Mouse (Mus musculus): ENCODE data around the gene Mmp13. TPM values are rescaled to one million over a fixed set of nuclear protein-coding genes. Genes with fewer than 3 reads are reported as not detected.

Gene Mmp13
- polyA plus RNA-seq, 1 experiment from 2014 or later, result not detected

DNA sequence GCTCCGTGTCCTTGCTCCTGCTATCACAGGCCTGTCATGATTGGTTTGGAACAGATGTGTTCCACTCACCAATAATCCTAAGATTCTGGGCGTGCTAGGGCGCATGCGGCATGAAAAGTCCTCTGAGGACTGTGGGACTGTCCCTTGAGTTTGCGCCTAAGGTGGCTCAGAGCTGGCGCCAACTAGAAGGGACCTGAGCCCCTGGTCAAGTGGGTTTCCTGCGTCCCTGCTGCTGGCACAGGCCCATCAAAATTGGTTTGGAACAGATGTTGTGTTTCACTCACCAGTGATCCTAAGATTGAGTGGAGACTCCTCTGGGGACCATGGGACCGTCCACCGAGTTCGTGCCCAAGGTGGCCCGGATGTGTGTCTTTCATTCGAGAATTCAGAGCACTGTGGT is 17.6 kb downstream of the Mmp13 start:
- H3K9ac ChIP-seq (ENCODE audit: low read length), result no peak overlapping the region
- H3K36me3 ChIP-seq (ENCODE audit: control insufficient read depth, insufficient read depth, low read length), result no peaks in the 10 kb centered on the region
- H3K4me3 ChIP-seq (ENCODE audit: low read depth, low read length), result no peak overlapping the region
- WGBS, result 91% methylated on average over 12 of the region's 12 CpGs
- no peaks in the 10 kb centered on the region for H3K9me3 ChIP-seq (ENCODE audit: control insufficient read depth, low read length)
- no peak overlapping the region for H3K4me2 ChIP-seq (ENCODE audit: low read depth)
- no peaks in the 10 kb centered on the region for H3K27me3 ChIP-seq (ENCODE audit: control insufficient read depth, insufficient read depth, low read length)
- no peak overlapping the region for H3K27ac ChIP-seq (ENCODE audit: low read depth, low read length)
- DNase-seq (ENCODE audit: low spot score) (no peak), ATAC-seq (ENCODE audit: insufficient read depth, low FRiP score, low TSS enrichment) (no peak)
- no peaks in the 10 kb centered on the region for H3K4me1 ChIP-seq (ENCODE audit: control insufficient read depth, insufficient read depth, low read length)

- no peak for ATAC-seq (ENCODE audit: insufficient read depth, low FRiP score, low TSS enrichment)
- H3K27me3 ChIP-seq (ENCODE audit: control insufficient read depth, insufficient read depth, low read length), result no peaks in the 10 kb centered on the region
- H3K4me2 ChIP-seq (ENCODE audit: low read depth), result no peak overlapping the region
- H3K4me1 ChIP-seq (ENCODE audit: control insufficient read depth, insufficient read depth, low read length), result no peaks in the 10 kb centered on the region
- H3K9ac ChIP-seq (ENCODE audit: low read length), result no peak overlapping the region
- no peaks in the 10 kb centered on the region for H3K9me3 ChIP-seq (ENCODE audit: control insufficient read depth, low read length)
- WGBS, result 39% methylated on average over 1 of the region's 1 CpGs
- no peak overlapping the region for H3K27ac ChIP-seq (ENCODE audit: low read depth, low read length)
- DNase-seq (ENCODE audit: low spot score), result no peak
- H3K4me3 ChIP-seq (ENCODE audit: low read depth, low read length), result no peak overlapping the region
- no peaks in the 10 kb centered on the region for H3K36me3 ChIP-seq (ENCODE audit: control insufficient read depth, insufficient read depth, low read length)
These were observed 19.8 kb downstream of the Mmp13 start for GRCm38 (mm10) chr9:7292132-7292531.

- Histone ChIP-seq H3K4me3 (ENCODE audit: low read depth, low read length) (no peak overlapping the region), H3K27ac (ENCODE audit: low read depth, low read length) (no peak overlapping the region), H3K36me3 (ENCODE audit: control insufficient read depth, insufficient read depth, low read length) (no peaks in the 10 kb centered on the region), H3K9me3 (ENCODE audit: control insufficient read depth, low read length) (no peaks in the 10 kb centered on the region), H3K4me1 (ENCODE audit: control insufficient read depth, insufficient read depth, low read length) (no peaks in the 10 kb centered on the region), H3K27me3 (ENCODE audit: control insufficient read depth, insufficient read depth, low read length) (no peaks in the 10 kb centered on the region), H3K9ac (ENCODE audit: low read length) (no peak overlapping the region), H3K4me2 (ENCODE audit: low read depth) (no peak overlapping the region)
- no peak for DNase-seq (ENCODE audit: low spot score)
- no peak for ATAC-seq (ENCODE audit: insufficient read depth, low FRiP score, low TSS enrichment)
These were observed 59.5 kb downstream of the Mmp13 start for GRCm38 (mm10) chr9:7331847-7332246.

Other genes with a start within 250 kb of the Mmp13 start
- 22.3 and 24.2 TPM in 2 replicates for gene Dync2h1, start 88.1 kb upstream of the Mmp13 start, polyA plus RNA-seq (2014; fragmentation: Nextera tagmentation; extraction: Ambion mirVana)
- gene Dcun1d5, start 88.0 kb upstream of the Mmp13 start, polyA plus RNA-seq (2014; fragmentation: Nextera tagmentation; extraction: Ambion mirVana), result 131 and 137 TPM in 2 replicates
- 0.35 TPM in 1 of 2 replicates, not detected in the other for gene Mmp12, start 71.9 kb downstream of the Mmp13 start, polyA plus RNA-seq (2014; fragmentation: Nextera tagmentation; extraction: Ambion mirVana)
- not detected in 2 replicates for gene Mmp1b, start 115.5 kb downstream of the Mmp13 start, polyA plus RNA-seq (2014; fragmentation: Nextera tagmentation; extraction: Ambion mirVana)
- not detected in 2 replicates for gene Mmp3, start 173.3 kb downstream of the Mmp13 start, polyA plus RNA-seq (2014; fragmentation: Nextera tagmentation; extraction: Ambion mirVana)
- gene Mmp10, start 229.8 kb downstream of the Mmp13 start, polyA plus RNA-seq (2014; fragmentation: Nextera tagmentation; extraction: Ambion mirVana), result not detected in 2 replicates

Data from neural tube, embryonic 11.5 days (tissue).